Mouse (Mus musculus): ENCODE measurements around the gene Gm8453.
"Not testable (repeated sequence)": the region's sequence is repeated elsewhere in the genome, so short reads cannot be mapped to it uniquely, and the experiment has no call there.

Gene Gm8453

GRCm38 (mm10) chr7:22229384-22229783 is at the start of gene Gm8453:
TSS of gene Gm8453 (minus strand) at chr7:22229484.
- not testable (repeated sequence) for DNase-seq (ENCODE audit: low spot score in 2 of 2)

- not testable (repeated sequence) for DNase-seq (ENCODE audit: low spot score in 2 of 2)
Observed at GRCm38 (mm10) chr7:22201164-22201563, 28.1 kb downstream of the Gm8453 start, which contains the start of gene Gm8653. TSS of gene Gm8653 (minus strand) at chr7:22201264.

GRCm38 (mm10) chr7:22189077-22189476 is 40.2 kb downstream of the Gm8453 start, which contains the start of gene Vmn1r143:
TSS of gene Vmn1r143 (plus strand) at chr7:22189377.
- DNase-seq (ENCODE audit: low spot score in 2 of 2) = not testable (repeated sequence)
